Mouse (Mus musculus): ENCODE data around the gene 9530002B09Rik.

9530002B09Rik gene

GRCm38 (mm10) chr4:122688975-122689374 is at the start of gene 9530002B09Rik:
9530002B09Rik (plus strand) TSS chr4:122689275.
- no peak for DNase-seq
